Comparison of ENCODE assay signal across 8 mouse cellular contexts in genomic region chr4:89129311-89129913, GRCm38 (mm10). TPM values are rescaled to one million over a fixed set of nuclear protein-coding genes. Genes with fewer than 3 reads are reported as not detected.
DNase-seq lines count a peak whose midpoint lies in the region; ATAC-seq and TF ChIP-seq lines count a peak whose summit lies in the region.

No protein-coding gene starts in this region.

- WGBS in intestine, postnatal 0 days, result 6% methylated on average over 5 of the region's 5 CpGs
- WGBS in limb, embryonic 10.5 days, result 12% methylated on average over 5 of the region's 5 CpGs
- WGBS in midbrain, embryonic 11.5 days, result 5% methylated on average over 5 of the region's 5 CpGs

- DNase-seq in urinary bladder, adult 18-20 months (ENCODE audit: low spot score in 2 of 2), result peak; percentile 41 to 42
- no peak for DNase-seq in urinary bladder, adult 2 months (ENCODE audit: low spot score)
- DNase-seq in gastrocnemius, postnatal 4 days (ENCODE audit: low spot score in 2 of 2), result peak; percentile 28 to 61
- peak; percentile 58 for DNase-seq in limb, embryonic 10.5 days (ENCODE audit: low spot score)
- peak; percentile 97 for DNase-seq in midbrain, embryonic 11.5 days (ENCODE audit: low spot score, missing footprints)
- peak; percentile 40 to 46 for DNase-seq in spleen, postnatal 36 days (ENCODE audit: low spot score in 2 of 2)

- no peak overlapping the region for H3K9ac ChIP-seq in intestine, postnatal 0 days (ENCODE audit: low read depth, low read length)
- no peak overlapping the region for H3K9ac ChIP-seq in midbrain, embryonic 11.5 days (ENCODE audit: low read length)

- TF ChIP-seq CTCF in cortical plate, adult 2 months (IDR thresholded peaks at IDR 0.05; ENCODE audit: extremely low read depth, insufficient read depth, low read length), result peak; percentile 44; the same call in 1 of the 2 replicates
- peak; percentile 79 for TF ChIP-seq CTCF in intestine, postnatal 0 days (IDR thresholded peaks at IDR 0.05; ENCODE audit: low read depth)

- no peaks in the 10 kb centered on the region for H3K9me3 ChIP-seq in intestine, postnatal 0 days (ENCODE audit: control insufficient read depth)
- no peaks in the 10 kb centered on the region for H3K9me3 ChIP-seq in limb, embryonic 10.5 days (replicated peaks)
- H3K9me3 ChIP-seq in midbrain, embryonic 11.5 days (ENCODE audit: control insufficient read depth, low read length), result no peaks in the 10 kb centered on the region

- no peaks in the 10 kb centered on the region for H3K4me1 ChIP-seq in cortical plate, adult 2 months (ENCODE audit: control insufficient read depth, insufficient read depth, low read length)
- no peaks in the 10 kb centered on the region for H3K4me1 ChIP-seq in intestine, postnatal 0 days (replicated peaks; ENCODE audit: control insufficient read depth, insufficient read depth, low read length)
- H3K4me1 ChIP-seq in limb, embryonic 10.5 days, result peaks cover 6% of the 10 kb centered on the region
- H3K4me1 ChIP-seq in midbrain, embryonic 11.5 days (ENCODE audit: control insufficient read depth, insufficient read depth, low read length), result no peaks in the 10 kb centered on the region

- no peaks in the 10 kb centered on the region for H3K27me3 ChIP-seq in intestine, postnatal 0 days (replicated peaks; ENCODE audit: control insufficient read depth, insufficient read depth, low read length)
- H3K27me3 ChIP-seq in limb, embryonic 10.5 days (ENCODE audit: low read depth, poor library complexity, severe bottlenecking), result no peaks in the 10 kb centered on the region
- H3K27me3 ChIP-seq in midbrain, embryonic 11.5 days (ENCODE audit: control insufficient read depth, insufficient read depth, low read length), result no peaks in the 10 kb centered on the region

- TF ChIP-seq POLR2A in cortical plate, adult 2 months (IDR thresholded peaks at IDR 0.05; ENCODE audit: extremely low read depth, insufficient read depth, low read length), result no peak

- no peaks in the 10 kb centered on the region for H3K36me3 ChIP-seq in intestine, postnatal 0 days (ENCODE audit: control insufficient read depth, insufficient read depth)
- H3K36me3 ChIP-seq in limb, embryonic 10.5 days, result no peaks in the 10 kb centered on the region
- no peaks in the 10 kb centered on the region for H3K36me3 ChIP-seq in midbrain, embryonic 11.5 days (ENCODE audit: control insufficient read depth, insufficient read depth, low read length)

- no peak overlapping the region for H3K27ac ChIP-seq in cortical plate, adult 2 months (ENCODE audit: insufficient read depth, low read length)
- H3K27ac ChIP-seq in intestine, postnatal 0 days (ENCODE audit: low read depth, low read length), result no peak overlapping the region
- no peak overlapping the region for H3K27ac ChIP-seq in limb, embryonic 10.5 days
- no peak overlapping the region for H3K27ac ChIP-seq in midbrain, embryonic 11.5 days (ENCODE audit: low read depth, low read length)

- H3K4me2 ChIP-seq in intestine, postnatal 0 days (replicated peaks; ENCODE audit: low read depth), result peak overlapping the region; percentile 51
- no peak overlapping the region for H3K4me2 ChIP-seq in midbrain, embryonic 11.5 days

- 0 out of 2 replicates have a peak overlapping the region, but pooled peaks have one; percentile 23 for H3K4me3 ChIP-seq in cortical plate, adult 2 months (ENCODE audit: insufficient read depth, low read length)
- H3K4me3 ChIP-seq in intestine, postnatal 0 days (ENCODE audit: low read depth, low read length), result no peak overlapping the region
- no peak overlapping the region for H3K4me3 ChIP-seq in limb, embryonic 10.5 days
- no peak overlapping the region for H3K4me3 ChIP-seq in midbrain, embryonic 11.5 days (ENCODE audit: low read depth, low read length)

- ATAC-seq in intestine, postnatal 0 days, result peak; percentile 50
- ATAC-seq in midbrain, embryonic 11.5 days (ENCODE audit: low FRiP score), result peak; percentile 61; the same call in 1 of the 2 replicates

RNA-seq across cellular contexts. Expression of gene Mtap, which starts 7.5 kb away (rescaled TPM):
- polyA plus RNA-seq in urinary bladder, adult 2 months (2012; rRNA removed), result 30.8 and 34.2 TPM in 2 replicates
- polyA plus RNA-seq in cortical plate, adult 2 months (2012; rRNA removed), result 6.5 and 6.7 TPM in 2 replicates
- total RNA-seq in gastrocnemius, postnatal 4 days (2021), result 10 to 100 TPM; 18.7 to 19.7 TPM
- polyA plus RNA-seq in intestine, postnatal 0 days (2015; fragmentation: Nextera tagmentation; extraction: Ambion mirVana), result 12.5 and 13.2 TPM in 2 replicates
- polyA plus RNA-seq in limb, embryonic 10.5 days (2016; fragmentation: Nextera tagmentation; extraction: Ambion mirVana), result 117 and 141 TPM in 2 replicates
- 91.1 and 96.1 TPM in 2 replicates for polyA plus RNA-seq in midbrain, embryonic 11.5 days (2014; fragmentation: Nextera tagmentation; extraction: Ambion mirVana)
